Mouse (Mus musculus): Measurements from ENCODE around the gene Siah2.

DNA sequence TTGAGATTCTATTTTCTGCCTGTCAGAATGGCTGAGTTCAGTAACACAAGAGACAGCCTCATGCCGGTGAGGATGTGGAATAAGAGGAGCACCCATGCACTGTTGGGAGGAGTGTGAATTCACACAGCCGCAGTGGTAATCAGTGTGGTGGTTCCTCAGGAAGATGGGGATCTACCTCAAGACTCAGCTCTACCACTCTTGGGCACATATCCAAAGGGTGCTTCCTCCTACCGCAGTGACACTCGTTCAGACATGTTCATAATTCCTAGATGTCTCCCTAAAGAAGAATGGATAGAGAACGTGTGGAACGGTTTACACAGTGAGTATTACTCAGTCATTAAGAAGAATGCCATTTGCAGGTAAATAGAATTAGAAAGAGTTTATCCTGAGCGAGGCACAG, 3.1 kb downstream of the Siah2 start:
- TF ChIP-seq POLR2A (IDR thresholded peaks at IDR 0.05; ENCODE audit: insufficient read length, low read depth) (no peak), TCF12 (IDR thresholded peaks at IDR 0.05; ENCODE audit: insufficient read depth, poor library complexity, severe bottlenecking) (no peak), USF1 (IDR thresholded peaks at IDR 0.05; ENCODE audit: low read depth) (no peak), MYOG (IDR thresholded peaks at IDR 0.05; ENCODE audit: control insufficient read depth in 1 of 3, insufficient read depth in 1 of 3, insufficient read length in 2 of 3, low read depth in 2 of 3) (no peak), MAX (IDR thresholded peaks at IDR 0.05; ENCODE audit: low read depth) (no peak), POLR2AphosphoS2 (IDR thresholded peaks at IDR 0.05; ENCODE audit: insufficient read length, low read depth) (no peak)

Data from myocyte (in vitro differentiated cells).